Mouse (Mus musculus): ENCODE data around the gene Prcp. TPM values are rescaled to one million over a fixed set of nuclear protein-coding genes. Genes with fewer than 3 reads are reported as not detected.
"Not testable (repeated sequence)": the region's sequence is repeated elsewhere in the genome, so short reads cannot be mapped to it uniquely, and the experiment has no call there.

The Prcp gene
- total RNA-seq, 2 experiments from 2014 or later = 58.1 to 62.3 TPM

GRCm38 (mm10) chr7:92964754-92965501 lies 90.7 kb downstream of the Prcp start:
- intact Hi-C loops (cut with DNase I) = loop anchor here (5.0 to 10.0 kb wide), 4 partner anchors 68 to 330 kb away; partner anchors contain the start of genes Ankrd42 and Rab30
- DNase-seq = peak; percentile 55 to 80

GRCm38 (mm10) chr7:92967381-92968127 lies 93.3 kb downstream of the Prcp start:
- intact Hi-C loops (cut with DNase I) = loop anchor here (5.0 to 10.0 kb wide), 3 partner anchors 130 to 333 kb away; partner anchors contain the start of genes Ankrd42 and Rab30
- DNase-seq = peak; percentile 50 to 67

- intact Hi-C loops (cut with DNase I) = no loop called here
- no peak for DNase-seq
Measured at GRCm38 (mm10) chr7:92977429-92977828, 103.2 kb downstream of the Prcp start.

GRCm38 (mm10) chr7:92978225-92978624 lies 104.0 kb downstream of the Prcp start:
- intact Hi-C loops (cut with DNase I) = no loop called here
- DNase-seq = no peak

- DNase-seq; intact Hi-C loops (cut with DNase I): not testable (repeated sequence)
Measured at GRCm38 (mm10) chr7:92978720-92979119, 104.5 kb downstream of the Prcp start.

- peak in 1 of 2 experiments; percentile 18 for DNase-seq
- intact Hi-C loops (cut with DNase I) = no loop called here
Measured at GRCm38 (mm10) chr7:92980741-92981140, 106.5 kb downstream of the Prcp start.

GRCm38 (mm10) chr7:92981864-92982263 lies 107.6 kb downstream of the Prcp start:
- intact Hi-C loops (cut with DNase I) = no loop called here
- peak; percentile 85 to 88 for DNase-seq

Other genes with a start within 250 kb of the Prcp start
- 1 to 10 TPM; 1.9 to 2.1 TPM for gene Ankrd42, start 237.3 kb upstream of the Prcp start, total RNA-seq (2021)
- gene Pcf11, start 204.5 kb upstream of the Prcp start, total RNA-seq (2021) = 10 to 100 TPM; 28.6 to 39.2 TPM
- 10 to 100 TPM; 17.3 to 18.6 TPM for gene Rab30, start 132.9 kb upstream of the Prcp start, total RNA-seq (2021)
- 1 to 10 TPM; 2.2 to 3.0 TPM for gene Ddias, start 223 bp upstream of the Prcp start, total RNA-seq (2021)
- gene Fam181b, start 205.4 kb downstream of the Prcp start, total RNA-seq (2021) = 1 to 10 TPM; 8.0 to 8.9 TPM

All from heart, postnatal 10 days (tissue).